Mouse (Mus musculus) mouse embryonic stem cell (cell line): ENCODE measurements around the gene Cep97.
"Not testable (repeated sequence)": the region's sequence is repeated elsewhere in the genome, so short reads cannot be mapped to it uniquely, and the experiment has no call there.

ENCODE experiments used
- in situ Hi-C, 2 experiments: fragments of 300-500 bp; cut with MboI; formaldehyde crosslinking; loops; 1 replicate in 1 of 2; 3 replicates in 1 of 2; pipeline ENCODE4 v1.14.3; 2019 to 2020; ENCODE audit warnings: low sequenced_read_pairs in 2 of 2, low pct_unique_long_range_greater_than_20kb in 1 of 2, mixed read lengths in 1 of 2; ENCODE audit not compliant: unreplicated experiment in 1 of 2

Gene Cep97

DNA sequence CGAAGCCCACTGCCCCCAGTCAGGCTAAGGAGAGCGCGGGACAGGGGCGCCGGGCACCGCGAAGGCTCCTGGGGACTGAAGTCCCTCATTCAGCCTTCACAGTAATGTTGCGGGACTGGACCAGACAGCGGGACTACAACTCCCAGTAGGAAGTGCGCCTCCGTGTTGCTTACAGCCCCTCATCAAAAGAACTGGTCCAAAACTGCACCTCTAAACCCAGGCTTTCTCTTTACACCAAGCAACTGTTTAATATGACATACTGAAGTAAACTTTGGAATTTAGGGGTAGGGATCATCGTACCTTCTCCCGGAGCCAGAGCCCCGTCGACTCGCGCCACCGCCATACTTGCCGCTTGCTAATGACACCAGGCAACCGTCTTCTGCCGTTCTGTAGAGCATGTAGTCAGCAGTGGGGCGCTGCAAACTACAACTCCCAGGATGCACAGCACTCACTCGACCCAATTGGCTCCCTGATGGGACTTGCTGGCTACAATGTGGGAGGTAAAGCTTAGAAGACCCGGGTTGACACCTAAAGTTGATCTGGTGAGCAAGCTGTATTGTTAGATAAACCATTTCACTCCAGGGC is at the start of gene Cep97:
Cep97 (minus strand) TSS at position 403 of the 585 bp plus-strand sequence.
- in situ Hi-C loops, result loop anchor here in 1 of 2 experiments (25.0 kb wide), 1 partner anchor 953 kb away; the partner anchor contains the start of gene Tmem45a

DNA sequence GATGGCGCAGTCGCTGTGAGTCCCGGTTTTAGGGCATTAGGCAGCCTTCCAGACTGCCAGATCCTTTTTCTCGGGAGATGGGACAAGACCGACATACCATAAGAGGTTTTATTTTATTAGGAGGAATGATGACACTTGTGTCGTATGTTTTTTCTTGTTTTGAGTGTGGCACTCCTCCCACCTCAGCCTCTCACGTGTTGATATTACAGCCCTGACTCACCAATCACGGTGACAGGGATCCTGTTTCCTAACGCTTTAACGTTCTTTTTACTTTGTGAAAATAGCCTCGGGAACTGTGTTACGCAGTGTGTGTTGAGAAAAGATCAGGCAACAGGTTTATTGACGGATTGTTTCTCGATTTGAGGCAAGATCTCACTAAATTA is 40.2 kb upstream of the Cep97 start:
- in situ Hi-C loops, result no loop called here

DNA sequence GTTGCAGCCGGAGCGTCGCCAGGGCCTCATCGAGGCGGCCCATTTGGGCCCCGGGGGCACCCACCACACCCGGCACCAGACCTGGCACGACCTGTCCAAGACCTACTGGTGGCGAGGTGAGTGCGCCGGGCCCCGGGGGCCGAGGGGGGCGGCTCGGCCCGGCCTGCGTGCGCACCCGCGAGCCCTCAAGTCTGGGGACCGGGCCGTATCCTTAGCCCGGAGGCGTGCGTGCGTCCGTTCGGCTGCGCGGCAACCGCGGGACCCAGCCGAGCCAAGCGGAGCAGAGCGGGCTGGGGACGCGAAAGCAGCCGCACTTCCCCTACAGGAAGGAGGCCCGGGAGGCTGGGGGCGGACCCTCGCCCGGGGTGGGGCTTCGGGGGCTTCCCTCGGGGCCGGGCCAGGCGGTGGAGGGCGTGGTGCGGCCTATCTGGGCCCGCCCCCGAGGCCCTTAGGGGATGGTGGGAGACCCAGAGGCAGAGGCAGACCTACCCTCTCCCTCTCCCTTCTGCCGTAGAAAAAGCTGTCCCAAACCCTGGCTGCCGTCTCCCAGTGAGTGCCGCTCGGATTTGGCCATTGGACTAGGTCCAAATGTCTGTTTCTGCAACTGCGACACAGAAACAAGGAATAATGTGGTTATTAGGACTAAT is 39.7 kb upstream of the Cep97 start:
- in situ Hi-C loops, result no loop called here

DNA sequence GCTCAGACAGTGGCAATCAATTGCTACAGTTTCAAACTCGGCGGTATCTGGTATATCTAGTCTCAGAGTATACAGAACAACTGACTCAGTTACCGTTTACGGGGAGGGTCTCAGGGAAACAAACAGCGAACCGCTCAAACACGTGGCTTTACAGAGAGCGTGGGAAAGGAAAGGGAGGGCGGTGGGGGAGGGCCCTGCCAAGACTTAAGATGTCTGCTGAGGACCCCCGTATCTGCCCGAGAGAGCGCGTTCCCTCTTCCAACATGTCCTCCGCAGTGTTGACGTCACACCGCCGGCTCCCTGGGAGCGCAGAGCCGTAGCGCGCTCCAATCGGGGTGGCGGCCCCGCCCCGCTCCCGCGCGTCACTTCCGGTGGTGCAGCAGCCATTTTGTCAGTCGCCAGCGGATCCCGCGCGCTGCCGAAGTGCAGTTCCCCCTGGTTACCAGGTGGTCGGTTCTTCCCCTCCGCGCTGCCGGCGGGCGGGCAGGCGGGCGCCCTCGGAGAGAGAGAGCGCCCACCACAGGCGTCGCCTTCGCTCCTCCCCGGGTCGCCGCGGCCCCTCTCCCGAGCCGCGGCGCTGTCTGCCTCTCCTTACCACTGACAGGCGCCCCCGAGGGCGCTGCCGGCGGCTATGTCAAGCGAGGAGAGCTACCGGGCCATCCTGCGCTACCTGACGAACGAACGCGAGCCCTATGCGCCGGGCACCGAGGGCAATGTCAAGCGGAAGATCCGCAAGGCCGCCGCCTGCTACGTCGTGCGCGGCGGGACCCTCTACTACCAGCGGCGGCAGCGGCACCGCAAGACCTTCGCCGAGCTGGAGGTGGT is 39.0 kb upstream of the Cep97 start, which contains the start of gene Zbtb11:
Zbtb11 (plus strand) TSS at position 453 of the 825 bp plus-strand sequence.
- in situ Hi-C loops, result no loop called here

DNA sequence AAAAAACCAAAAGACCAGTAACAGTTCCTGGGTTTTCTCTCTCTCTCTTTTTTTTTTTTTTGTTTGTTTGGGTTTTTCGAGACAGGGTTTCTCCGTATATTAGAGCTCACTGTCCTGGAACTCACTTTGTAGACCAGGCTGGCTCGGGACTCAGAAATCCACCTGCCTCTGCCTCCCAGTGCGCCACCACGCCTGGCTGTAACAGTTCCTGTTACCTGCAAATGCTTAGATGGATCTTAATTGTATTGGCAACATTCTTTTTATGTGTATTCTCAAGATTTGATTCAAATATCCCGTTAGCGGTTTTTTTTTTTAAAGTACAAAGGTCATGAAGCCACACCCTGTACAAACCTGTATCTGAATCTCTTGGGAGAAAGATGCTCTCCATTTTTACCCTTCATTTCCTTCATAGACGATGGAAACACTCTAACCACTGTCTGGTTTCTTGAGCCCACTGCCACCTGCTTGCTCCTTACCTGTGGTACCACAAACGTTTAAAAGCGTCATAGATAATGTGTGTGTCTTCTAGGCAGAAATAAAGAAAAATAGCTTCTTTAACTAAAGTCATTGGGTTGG is 38.1 kb upstream of the Cep97 start:
- in situ Hi-C loops, result no loop called here

DNA sequence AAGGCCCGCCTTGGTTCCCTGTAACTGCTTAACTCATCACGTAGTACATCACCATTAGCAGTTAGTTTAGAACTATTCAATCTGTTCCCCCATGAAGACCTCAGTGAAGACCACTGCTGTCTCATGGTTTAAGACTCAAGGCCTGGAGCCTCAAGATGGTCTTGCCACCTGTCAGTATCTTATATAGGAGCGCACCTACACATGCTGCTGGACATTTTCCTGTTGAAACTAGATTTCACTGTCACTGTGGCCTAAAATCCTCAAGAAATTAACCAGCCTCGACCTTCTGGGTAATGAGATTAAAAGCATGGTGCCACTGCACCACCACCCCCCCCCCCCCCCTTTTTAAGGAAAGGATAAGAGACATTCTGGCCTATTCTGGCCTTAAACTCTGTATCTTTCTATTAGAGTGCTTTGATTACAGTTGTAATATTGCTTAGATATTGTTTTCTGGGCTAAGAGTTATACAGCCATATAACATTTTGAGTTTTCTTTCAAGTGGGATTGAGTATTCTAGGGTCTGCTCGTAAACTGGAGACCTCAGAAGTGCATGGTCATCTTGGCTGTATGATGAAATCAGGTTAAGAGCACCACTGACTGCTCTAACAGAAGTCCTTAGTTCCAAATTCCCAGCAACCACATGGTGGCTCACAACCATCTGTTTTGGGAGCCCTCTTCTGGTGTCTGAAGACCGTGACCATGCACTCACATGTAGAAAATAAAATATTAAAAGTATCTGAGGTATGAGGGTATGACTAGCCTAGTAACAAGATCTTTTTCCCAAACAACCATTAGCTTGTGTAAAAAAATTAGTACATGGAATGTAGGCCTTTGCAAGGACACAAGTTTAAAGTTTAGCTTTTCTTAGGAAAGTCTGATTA is 37.3 kb upstream of the Cep97 start:
- in situ Hi-C loops, result no loop called here

DNA sequence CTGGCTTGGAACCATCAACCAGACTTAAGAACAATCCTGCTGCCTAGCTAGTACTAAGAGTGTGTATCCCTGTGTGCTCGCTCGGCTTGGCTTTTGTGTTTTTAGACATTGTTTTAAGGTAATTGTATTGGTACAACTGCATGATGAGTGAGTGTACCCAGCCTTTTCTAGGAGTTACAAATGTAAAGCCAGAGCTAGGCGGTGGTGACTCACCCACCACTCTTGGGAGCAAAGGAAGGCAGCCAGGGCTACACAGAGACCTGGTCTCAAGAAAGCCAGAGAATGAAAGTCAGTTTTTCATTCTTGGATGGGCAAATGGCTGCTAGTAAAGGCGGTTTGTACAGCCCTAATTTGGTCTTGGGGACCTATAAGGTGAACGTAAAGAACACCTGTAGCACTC is 35.8 kb upstream of the Cep97 start:
- in situ Hi-C loops, result no loop called here

DNA sequence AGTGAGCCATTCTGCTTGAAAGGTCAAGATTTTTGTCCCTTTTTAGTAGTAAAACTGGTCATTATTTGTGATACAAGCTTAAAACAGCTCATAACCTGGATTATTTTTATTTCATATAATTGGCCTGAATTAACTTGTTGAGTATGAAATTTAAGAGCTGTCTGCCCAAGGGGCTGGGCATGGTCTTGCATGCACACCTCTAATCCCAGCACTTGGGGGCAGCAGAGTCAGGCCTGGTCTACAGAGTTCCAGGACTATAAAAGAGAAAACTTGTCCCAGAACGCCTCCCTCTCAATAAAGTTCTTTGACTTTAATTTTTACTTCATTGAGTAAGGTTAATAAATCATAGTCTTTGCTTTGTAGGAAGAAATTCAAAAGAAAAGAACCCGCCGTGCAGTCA is 34.5 kb upstream of the Cep97 start:
- in situ Hi-C loops, result no loop called here

DNA sequence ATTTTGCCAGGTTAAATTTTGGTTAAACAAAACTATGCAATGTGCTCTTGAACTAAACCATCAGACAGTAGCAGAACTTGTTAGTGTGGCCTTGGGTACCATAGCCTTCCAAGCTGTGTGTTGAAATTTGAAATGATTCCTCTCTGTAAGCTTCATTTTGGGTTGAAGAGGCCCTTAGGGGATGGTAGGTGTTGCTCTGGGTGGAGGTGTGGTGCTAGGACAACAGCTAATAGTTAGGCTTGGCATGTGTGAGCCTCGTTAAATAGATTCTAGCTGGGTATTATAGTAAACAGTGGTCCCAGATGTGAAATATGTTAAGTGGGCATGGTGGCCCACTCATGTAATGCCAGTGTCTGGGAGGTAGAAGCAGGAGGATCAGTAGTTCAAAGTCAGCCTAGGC is 32.6 kb upstream of the Cep97 start:
- in situ Hi-C loops, result no loop called here

DNA sequence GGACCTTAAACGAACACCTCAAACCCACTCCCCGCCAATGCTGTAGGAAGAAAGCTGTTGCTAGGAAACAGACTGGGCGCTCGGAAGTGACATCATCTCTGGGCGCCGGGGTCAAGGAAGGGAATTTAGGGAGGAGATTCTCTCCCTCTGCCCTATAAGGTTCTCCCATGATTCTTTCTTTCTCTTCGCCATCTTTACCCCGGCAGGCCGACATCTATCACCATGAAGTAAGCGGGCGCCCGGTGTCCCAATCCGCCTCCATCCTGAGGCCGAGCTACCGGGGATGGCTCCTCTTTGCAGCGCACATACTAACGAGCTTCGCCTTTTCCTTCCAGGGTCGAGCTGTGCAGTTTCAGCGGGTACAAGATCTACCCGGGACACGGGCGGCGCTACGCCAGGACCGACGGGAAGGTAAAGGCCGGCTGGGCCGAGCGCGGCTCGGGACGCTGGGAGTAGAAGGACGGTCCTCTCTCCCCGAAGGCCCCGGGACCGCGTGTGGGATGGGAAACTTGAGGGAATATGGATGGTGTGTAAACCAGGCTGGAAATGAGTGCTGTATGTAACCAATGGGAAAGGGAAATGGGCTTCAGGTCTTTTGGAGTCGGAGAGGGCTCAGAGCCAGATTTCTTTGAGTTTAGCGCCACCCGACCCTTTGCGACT is 31.7 kb upstream of the Cep97 start, which contains the start of gene Rpl24:
Rpl24 (plus strand) TSS at position 64 of the 660 bp plus-strand sequence.
- in situ Hi-C loops, result no loop called here

DNA sequence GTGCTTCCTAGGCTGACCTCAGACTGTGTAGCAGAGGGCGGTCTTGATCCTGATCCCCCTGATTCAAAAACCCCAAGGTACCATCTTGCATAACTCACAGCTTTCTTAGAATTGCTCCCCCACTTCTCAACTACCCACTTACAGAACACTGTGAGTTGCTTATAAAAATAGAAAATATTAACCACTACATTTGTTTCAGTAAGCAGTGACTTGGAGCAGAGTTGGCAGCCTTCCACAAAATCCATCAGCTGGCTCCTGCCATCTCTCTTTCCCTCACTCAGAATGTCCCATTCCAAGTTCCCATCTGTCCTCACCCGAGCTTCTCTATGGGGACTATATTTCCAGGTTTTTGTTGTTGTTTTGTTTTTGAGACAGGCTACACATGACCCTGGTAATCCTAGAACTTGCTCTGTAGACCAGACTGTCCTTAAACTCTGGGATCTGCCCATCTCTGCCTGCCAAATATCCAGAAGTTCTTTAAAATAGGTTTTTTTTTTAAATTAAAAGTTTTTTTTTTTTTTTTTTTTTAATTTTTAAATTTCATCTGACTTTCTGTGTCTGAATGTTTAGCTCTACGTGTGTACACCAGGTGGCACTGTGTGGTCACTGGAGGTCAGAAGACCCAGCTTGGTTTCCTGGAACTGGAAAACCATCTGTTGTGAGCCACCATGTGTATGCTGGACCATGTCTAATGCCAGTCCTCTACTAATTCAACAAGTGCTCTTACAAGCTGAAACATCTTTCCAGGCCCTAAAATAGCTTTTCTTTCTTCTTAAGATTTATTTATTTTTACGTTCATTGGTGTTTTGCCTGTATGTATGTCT is 29.7 kb upstream of the Cep97 start:
- in situ Hi-C loops, result no loop called here

DNA sequence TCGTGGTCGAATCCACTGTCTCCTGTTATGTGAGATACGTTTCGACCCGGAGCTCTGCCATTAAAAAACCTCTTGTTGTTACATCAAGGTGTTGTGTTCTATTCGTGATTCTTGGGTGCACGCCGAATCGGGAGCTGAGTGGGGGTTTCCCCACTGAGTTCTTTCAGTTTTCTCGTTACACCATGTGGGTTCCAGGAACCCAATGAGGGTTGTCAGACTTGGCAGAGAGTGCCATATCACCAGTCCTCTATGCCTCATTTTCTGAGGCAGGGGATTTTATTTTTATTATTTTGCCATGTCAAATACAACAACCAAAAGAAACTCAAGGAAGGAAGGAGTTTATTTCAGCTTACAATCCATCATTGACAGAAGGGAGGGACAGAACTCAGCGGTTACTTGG is 28.4 kb upstream of the Cep97 start:
- in situ Hi-C loops, result not testable (repeated sequence)

DNA sequence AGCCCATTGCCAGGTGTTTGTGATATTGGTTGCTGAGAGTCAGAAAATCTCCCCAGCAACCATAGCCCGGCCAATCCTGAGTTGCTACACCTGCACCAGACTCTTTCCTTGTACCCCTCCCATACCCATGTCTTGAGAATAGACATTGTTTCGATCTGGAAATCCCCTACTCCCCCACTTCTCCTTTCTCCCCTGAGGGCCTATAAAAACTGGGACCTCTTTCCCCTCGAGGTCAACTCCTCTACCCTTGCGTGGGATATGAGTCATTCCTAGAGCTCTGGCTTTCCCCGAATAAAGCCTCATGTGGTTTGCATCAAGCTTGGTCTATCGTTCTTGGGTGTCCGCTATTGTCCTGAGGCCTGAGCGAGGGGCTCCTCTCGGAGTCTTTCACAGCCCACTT is 19.5 kb upstream of the Cep97 start:
- in situ Hi-C loops, result loop anchor here in 1 of 2 experiments (10.0 kb wide), 1 partner anchor 111 kb away; no protein-coding TSS in a partner anchor

DNA sequence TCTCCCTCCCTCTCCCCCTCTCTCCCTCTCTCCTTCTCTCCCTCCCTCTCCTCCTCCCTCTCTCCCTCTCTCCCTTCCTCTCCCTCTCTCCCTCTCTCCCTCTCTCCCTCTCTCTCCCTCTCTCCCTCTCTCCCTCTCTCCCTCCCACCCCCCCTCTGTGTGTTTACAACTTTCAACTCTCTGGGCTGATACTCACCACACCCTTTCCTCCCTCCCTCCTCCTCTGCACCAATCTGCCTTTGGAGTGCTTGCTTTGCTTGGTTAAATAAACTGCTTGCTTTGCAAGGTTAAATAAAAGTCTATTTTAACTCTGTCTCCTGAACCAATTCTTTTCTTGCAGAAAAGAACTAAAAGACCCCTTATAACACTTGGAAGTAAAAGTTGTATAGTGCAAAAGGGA is 18.1 kb upstream of the Cep97 start:
- in situ Hi-C loops, result loop anchor here in 1 of 2 experiments (10.0 kb wide), 1 partner anchor 112 kb away; no protein-coding TSS in a partner anchor

DNA sequence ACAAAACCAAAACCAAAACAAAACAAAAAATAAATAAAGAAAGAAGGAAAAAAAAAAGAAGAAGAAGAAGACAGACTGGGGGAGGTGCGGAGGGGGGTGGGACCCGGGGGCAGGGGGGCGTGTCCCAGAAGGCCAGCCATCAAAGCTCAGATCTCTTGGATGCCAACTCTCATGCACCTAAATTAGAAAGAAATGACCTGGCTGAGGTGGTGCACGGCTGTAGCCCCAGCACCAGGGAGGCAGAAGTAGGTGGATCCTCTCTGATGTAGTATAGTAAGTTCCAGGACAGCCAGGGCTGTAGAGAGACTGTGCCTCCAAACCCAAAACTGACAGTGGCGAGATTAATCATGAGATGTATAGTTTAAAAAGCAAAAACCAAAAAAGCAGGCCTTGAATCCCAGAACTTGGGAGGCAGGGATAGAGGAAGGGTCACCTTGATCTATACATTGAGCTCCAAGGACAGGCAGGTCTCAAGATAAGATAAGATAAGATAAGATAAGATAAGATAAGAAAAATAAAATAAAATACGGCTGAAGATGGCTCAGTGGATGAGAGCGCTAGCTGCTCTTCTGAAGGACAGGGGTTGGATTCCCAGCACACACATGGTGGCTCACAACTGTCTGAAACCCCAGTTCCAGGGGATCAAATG is 17.1 kb upstream of the Cep97 start:
- in situ Hi-C loops, result loop anchor here in 1 of 2 experiments (10.0 kb wide), 1 partner anchor 113 kb away; no protein-coding TSS in a partner anchor

DNA sequence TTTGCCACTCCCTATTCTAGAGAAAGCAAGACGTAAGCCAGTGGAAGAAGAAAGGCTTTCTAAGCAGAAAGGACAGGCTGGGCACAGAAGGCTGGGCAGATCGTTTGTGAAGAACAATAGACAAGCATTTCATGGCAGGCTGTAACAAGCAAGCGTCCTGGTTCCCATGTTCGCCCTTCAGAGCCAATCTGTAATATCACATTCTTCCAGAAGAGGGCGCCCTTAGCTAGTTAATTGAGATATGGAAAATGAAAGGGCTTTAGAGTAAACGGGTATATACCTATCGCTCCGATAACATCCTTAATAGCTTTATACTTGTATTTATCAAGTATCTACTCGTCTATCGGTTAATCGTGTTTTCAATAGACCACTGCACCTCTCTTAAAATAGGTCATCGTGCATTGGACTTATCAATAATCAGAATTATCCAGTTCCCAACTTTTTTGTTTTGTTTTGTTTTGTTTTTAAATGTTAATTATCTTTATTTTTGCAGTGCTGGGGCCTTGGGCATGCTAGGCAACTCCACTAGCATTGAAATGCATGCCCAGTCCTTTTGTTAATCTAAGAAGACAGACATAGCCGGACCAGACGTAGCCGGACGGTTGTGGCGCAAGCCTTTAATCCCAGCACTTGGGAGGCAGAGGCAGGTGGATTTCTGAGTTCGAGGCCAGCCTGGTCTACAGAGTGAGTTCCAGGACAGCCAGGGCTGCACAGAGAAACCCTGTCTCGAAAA is 16.5 kb upstream of the Cep97 start:
- in situ Hi-C loops, result loop anchor here in 1 of 2 experiments (10.0 kb wide), 1 partner anchor 114 kb away; no protein-coding TSS in a partner anchor
